Comparison of ENCODE assay signal across 10 mouse cellular contexts in genomic region chr17:6852177-6852947, GRCm38 (mm10).
DNase-seq lines count a peak whose midpoint lies in the region; ATAC-seq and TF ChIP-seq lines count a peak whose summit lies in the region.
"Had no signal": no experiment of that assay in that cellular context is flagged by ENCODE, and none has a peak within 500 bp of the region (broad histone marks: within the 10 kb centered on the region; RNA-seq: fewer than 3 reads in every experiment).

No protein-coding gene starts in this region.

- H3K4me1 ChIP-seq in E14TG2a.4 (replicated peaks; ENCODE audit: low read depth, low read length): peaks cover 35% of the 10 kb centered on the region
- H3K4me1 ChIP-seq: heart, embryonic 15.5 days had no signal

- H3K27me3 ChIP-seq in E14TG2a.4 (ENCODE audit: insufficient read depth, low read length): peaks cover 18% of the 10 kb centered on the region
- H3K27me3 ChIP-seq: heart, embryonic 15.5 days had no signal

- H3K36me3 ChIP-seq in E14TG2a.4 (ENCODE audit: insufficient read depth, low read length): no peaks in the 10 kb centered on the region
- H3K36me3 ChIP-seq: heart, embryonic 15.5 days had no signal

- TF ChIP-seq CTCF in E14TG2a.4 (conservative IDR thresholded peaks at IDR 0.05; ENCODE audit: low read length): peak; percentile 33

- no peak for ATAC-seq in CD4-positive, CD25-positive, alpha-beta regulatory T cell, adult 4 months
- no peak for ATAC-seq in megakaryocyte, adult 5-6 weeks (ENCODE audit: poor library complexity, severe bottlenecking)

- DNase-seq in CD4-positive, CD25-positive, alpha-beta regulatory T cell, adult 2 months (ENCODE audit: low read depth, low spot score): peak; percentile 47
- peak; percentile 75 for DNase-seq in kidney, adult 9 months
- peak; percentile 47 for DNase-seq in lung, postnatal 14 days
- DNase-seq in heart, adult 9 months (ENCODE audit: low spot score in 2 of 2): no peak
- DNase-seq in urinary bladder, adult 2 months (ENCODE audit: low spot score): no peak
- DNase-seq: layer of hippocampus, postnatal 36 days had no signal

- no peak overlapping the region for H3K4me3 ChIP-seq in E14TG2a.4 (replicated peaks; ENCODE audit: low read length)
- H3K4me3 ChIP-seq: heart, embryonic 15.5 days had no signal

- 0 out of 2 replicates have a peak, but pooled peaks cover 3% of the 10 kb centered on the region for H3K9me3 ChIP-seq in E14TG2a.4 (ENCODE audit: low read length)
- H3K9me3 ChIP-seq: heart, embryonic 15.5 days had no signal

Comparison
In these comparisons a context has a peak if more than half of its experiments do, and no peak if none do; other contexts are left out.
1. DNase-seq: peak in CD4-positive, CD25-positive, alpha-beta regulatory T cell, adult 2 months (single experiment), kidney, adult 9 months (single experiment) and lung, postnatal 14 days (single experiment); none in heart, adult 9 months (0 of 2) and urinary bladder, adult 2 months (single experiment).